Mouse (Mus musculus) ovary, postnatal 14 days (tissue): ENCODE results near the gene Sp1.

Source experiments
- DNase-seq: peaks from one replicate; pipeline ENCODE4 v3.0.0; 2022; ENCODE audit warnings: low spot score

Gene Sp1

GRCm38 (mm10) chr15:102433173-102433572 lies 27.2 kb downstream of the Sp1 start:
- DNase-seq = no peak

GRCm38 (mm10) chr15:102442490-102442889 lies 36.5 kb downstream of the Sp1 start:
- DNase-seq = peak; percentile 90

GRCm38 (mm10) chr15:102445146-102445545 lies 39.2 kb downstream of the Sp1 start, which contains the start of gene Amhr2:
TSS of gene Amhr2 (plus strand) at chr15:102445367.
- DNase-seq = no peak

DNA sequence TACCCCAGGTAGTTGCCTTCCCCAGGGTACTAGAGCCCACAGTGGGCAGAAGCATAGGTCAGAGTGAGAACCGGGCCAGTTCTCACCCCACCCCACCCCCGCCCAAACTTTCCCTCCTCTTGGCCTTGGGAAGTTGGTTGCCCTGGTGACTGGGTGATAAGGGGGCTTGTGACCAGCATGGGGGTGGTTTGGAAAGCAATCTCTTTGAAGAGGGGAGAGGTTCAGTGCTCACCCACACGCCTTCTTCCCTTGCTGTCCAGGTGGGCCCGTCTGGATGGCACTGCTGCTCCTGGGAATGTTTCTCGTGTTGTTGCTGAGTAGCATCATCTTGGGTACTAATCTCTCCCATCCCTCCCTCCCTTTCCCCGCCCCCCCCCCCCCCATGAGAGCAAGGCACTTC lies 40.5 kb downstream of the Sp1 start:
- no peak for DNase-seq

- no peak for DNase-seq
These were observed 43.4 kb downstream of the Sp1 start for GRCm38 (mm10) chr15:102449366-102449765.

DNA sequence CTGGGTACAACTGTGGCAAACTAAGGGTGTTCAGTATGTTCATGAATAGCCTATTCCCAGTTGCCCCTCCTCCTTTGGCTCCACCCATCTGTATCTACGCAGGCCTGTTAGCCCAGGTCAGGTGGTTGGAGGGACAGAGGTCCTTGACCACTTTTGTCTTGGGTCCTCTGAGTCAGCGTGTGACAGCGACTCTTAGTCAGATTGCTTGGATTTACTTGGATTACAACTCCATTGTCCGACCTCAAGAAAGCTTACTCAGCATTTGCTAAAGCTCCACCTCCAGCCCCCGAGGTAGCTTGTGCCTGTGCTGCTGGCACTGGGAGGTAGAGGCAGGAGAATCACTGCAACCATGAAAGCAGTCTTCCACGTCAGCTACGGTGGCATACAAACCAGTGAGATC lies 45.0 kb downstream of the Sp1 start:
- DNase-seq = no peak

DNA sequence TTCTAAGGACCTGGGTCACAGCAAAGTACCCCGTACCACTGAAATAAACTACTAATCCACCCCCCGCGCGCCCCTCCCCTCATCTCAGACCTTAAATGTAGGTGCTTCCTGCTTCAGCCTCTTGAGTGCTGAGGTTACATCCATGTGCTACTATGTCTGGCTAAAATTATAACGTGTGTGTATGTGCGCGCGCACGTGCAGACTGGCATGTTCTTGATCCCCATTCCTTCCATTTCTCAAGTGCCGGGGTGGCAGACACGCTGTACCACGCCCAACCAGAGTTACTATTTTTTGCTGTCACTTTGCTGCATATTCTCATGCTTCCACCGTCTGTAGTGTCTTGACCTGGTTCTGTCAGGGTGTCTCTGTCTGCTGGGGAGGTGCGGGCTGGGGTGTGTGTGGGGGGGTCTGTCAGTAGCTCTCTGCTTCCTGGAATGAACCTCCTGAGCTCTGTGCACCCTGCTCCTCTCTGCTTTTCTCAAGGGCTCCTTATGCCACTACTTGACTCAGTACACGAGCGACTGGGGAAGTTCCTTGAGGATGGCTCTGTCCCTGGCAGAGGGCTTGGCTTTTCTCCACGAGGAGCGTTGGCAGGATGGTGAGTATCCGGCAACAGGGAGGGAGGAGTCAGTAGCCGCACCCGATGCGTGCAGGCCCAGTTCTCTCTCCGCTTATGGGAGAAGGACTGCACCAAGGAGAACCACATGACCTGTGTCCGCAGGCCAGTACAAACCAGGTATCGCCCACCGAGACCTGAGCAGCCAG lies 45.9 kb downstream of the Sp1 start:
- no peak for DNase-seq

GRCm38 (mm10) chr15:102455993-102456392 lies 50.0 kb downstream of the Sp1 start:
- no peak for DNase-seq

DNA sequence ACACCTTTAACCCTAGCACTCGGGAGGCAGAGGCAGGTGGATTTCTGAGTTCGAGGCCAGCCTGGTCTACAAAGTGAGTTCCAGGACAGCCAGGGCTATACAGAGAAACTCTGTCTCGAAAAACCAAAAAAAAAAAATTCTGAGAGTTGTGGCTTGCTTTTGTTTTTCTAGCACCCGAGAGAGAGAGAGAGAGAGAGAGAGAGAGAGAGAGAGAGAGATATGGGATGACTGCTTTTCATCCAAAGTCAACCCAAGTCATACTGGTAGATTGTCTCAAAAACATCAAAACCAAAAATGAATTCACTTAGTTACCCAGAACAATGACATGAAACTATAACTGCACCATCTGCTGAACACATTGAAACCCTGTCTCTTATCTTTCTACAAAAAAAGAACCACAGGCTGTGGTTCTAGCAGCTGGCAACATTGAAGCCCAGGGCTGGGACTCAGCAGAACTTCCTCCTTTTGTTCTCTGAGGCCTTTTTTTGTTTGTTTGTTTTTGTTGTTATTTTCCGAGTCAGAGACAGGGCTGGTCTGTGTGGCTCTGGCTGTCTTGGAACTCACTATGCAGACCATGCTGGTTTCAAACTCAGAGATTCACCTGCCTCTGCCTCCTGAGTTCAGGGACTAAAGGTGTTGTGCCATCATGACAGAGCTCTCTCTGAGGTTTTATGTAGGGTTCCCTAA lies 52.2 kb downstream of the Sp1 start:
- no peak for DNase-seq

- peak; percentile 75 for DNase-seq
These were observed 53.0 kb downstream of the Sp1 start, which contains the start of gene Prr13 for GRCm38 (mm10) chr15:102458904-102459317. TSS of gene Prr13 (plus strand) at chr15:102459028.

DNA sequence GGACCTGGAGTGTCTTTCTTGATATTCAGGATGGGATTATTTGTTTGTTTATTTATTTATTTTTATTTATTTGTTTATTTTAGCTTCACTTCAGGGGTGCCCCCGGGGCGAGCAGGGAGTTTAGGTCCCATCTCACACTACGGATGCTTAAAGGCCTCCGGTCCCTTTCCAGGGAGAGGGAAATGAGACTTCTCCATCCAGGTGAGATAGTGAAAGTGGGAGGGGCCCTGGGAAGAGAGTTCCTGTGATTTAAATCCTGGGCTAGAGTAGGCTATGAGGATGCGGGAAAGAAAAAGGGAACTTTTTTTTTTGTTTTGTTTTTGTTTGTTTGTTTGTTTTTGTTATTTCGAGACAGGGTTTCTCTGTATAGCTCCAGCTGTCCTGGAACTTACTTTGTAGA lies 53.4 kb downstream of the Sp1 start:
- DNase-seq = no peak

- no peak for DNase-seq
These were observed 53.9 kb downstream of the Sp1 start for GRCm38 (mm10) chr15:102459847-102460246.

- DNase-seq = no peak
These were observed 54.5 kb downstream of the Sp1 start for GRCm38 (mm10) chr15:102460409-102460808.

- DNase-seq = no peak
These were observed 55.0 kb downstream of the Sp1 start for GRCm38 (mm10) chr15:102460971-102461370.

DNA sequence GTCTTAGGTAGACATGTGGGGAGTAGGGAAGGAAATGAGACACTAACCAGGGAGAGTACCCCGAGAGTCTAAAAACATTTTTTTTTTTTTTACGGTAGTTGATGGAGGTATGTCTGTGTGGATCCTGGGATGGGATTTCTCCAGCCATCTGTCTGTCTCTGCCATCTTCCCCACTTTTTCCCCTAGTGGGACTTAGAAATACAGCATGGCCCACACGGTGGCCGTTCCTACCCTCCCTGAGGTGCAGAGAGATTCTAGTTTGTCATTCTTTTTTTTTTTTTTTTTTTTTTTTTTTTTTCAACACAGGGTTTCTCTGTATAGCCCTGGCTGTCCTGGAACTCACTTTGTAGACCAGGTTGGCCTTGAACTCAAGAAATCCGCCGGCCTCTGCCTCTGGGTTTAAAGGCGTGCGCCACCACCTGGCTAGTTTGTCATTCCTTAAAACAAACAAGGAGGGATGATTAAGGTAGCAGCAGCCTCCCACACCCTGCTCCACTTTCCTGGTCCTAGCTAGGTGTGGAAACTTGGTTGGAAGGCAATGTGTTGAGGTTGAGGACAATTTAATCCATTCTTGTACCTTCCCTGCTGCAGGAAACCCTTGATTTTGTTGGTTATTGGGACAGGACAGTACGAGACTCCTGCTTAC lies 55.6 kb downstream of the Sp1 start:
- DNase-seq = no peak

- no peak for DNase-seq
These were observed 57.7 kb downstream of the Sp1 start for GRCm38 (mm10) chr15:102463666-102464065.

GRCm38 (mm10) chr15:102468675-102469370 lies 62.9 kb downstream of the Sp1 start:
- DNase-seq = no peak

- peak; percentile 88 for DNase-seq
These were observed 64.3 kb downstream of the Sp1 start, which contains the start of gene Pcbp2 for GRCm38 (mm10) chr15:102470183-102470604. TSS of gene Pcbp2 (plus strand) at chr15:102470539.

- peak; percentile 59 for DNase-seq
These were observed 64.8 kb downstream of the Sp1 start for GRCm38 (mm10) chr15:102470605-102471294.

DNA sequence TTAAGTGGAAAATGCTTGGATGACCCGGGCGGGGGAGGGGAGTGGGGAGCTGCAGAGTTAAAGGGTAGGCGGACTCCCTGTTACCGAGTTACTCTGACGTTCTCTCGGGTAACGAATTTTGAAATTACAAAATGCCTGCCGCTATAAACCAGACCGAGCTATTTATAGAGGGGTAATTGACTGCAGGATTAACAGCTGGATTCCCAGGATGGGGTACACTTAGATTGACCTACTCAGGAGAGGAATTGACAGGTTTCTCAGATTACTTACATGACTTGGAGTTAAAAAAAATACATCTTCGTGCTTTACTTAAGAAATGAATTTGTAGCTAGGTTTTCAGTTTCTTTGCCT lies 65.3 kb downstream of the Sp1 start:
- no peak for DNase-seq

DNA sequence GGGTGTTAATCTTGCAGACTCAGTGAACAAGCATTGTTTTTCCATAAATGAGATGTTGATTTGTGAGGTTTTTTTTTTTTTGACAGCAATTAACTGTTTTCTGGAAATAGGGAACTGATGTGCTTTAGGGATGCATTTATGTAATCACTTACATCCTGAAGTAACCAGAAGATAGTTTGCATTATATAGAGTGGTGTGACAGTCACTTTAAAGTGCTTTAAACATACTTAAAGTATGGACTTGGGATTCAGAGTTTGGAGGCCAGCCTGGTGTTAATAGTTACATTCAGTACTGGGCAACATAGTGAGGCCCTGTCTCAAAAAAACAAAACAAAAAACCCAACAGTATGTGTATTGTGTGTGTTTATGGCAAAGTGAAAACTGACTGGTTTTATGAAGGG lies 65.8 kb downstream of the Sp1 start:
- DNase-seq = no peak

DNA sequence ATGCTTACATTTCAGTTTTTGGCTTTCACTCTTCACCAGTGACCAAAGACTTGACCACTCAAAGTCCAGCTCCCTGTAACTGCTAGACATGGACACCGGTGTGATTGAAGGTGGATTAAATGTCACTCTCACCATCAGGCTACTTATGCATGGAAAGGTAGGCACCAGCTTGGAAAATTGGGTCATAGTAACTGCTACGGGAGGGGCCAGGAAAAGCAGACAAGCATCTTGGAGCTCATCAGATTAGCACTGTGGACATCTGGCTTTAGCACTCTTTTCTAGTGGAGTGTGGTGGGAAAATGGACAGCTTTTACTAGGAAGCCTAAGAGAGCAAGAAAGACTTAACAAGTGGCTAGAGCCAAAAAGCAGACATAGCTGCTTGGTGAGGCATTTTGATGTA lies 67.3 kb downstream of the Sp1 start:
- no peak for DNase-seq
